In genomic region chr5:16229384-16229783, GRCm38 (mm10) we compare ENCODE assay signal across 15 mouse cellular contexts.
A peak's percentile ranks its signal among the peaks of the same experiment; 100 is the strongest.
DNase-seq lines count a peak whose midpoint lies in the region; ATAC-seq and TF ChIP-seq lines count a peak whose summit lies in the region.
"Had no signal": no experiment of that assay in that cellular context is flagged by ENCODE, and none has a peak within 500 bp of the region (broad histone marks: within the 10 kb centered on the region; RNA-seq: fewer than 3 reads in every experiment).

No protein-coding gene starts in this region.

- no peak overlapping the region for H3K4me3 ChIP-seq in lung, embryonic 14.5 days (ENCODE audit: low read depth, low read length)
- H3K4me3 ChIP-seq in lung, adult 2 months (replicated peaks; ENCODE audit: extremely low read depth, low read depth, low read length): no peak overlapping the region
- H3K4me3 ChIP-seq: left cerebral cortex, adult 2 months had no signal

- ATAC-seq in lung, embryonic 14.5 days (ENCODE audit: insufficient read depth): peak; percentile 91
- ATAC-seq: midbrain, embryonic 16.5 days had no signal

- 43% methylated on average over 3 of the region's 3 CpGs for WGBS in lung, embryonic 14.5 days
- 65% methylated on average over 3 of the region's 3 CpGs for WGBS in lung, adult 2 months

- intact Hi-C loops in heart, postnatal 10 days (cut with DNase I): no loop called here

- no peak overlapping the region for H3K27ac ChIP-seq in lung, embryonic 14.5 days (ENCODE audit: low read depth)
- H3K27ac ChIP-seq: left cerebral cortex, adult 2 months; macrophage had no signal

- DNase-seq in gastrocnemius, adult 18-20 months (ENCODE audit: low spot score): peak; percentile 26
- no peak for DNase-seq in gastrocnemius, postnatal 4 days (ENCODE audit: low spot score in 2 of 2)
- peak; percentile 77 for DNase-seq in lung, embryonic 14.5 days
- DNase-seq in lung, adult 2 months: no peak
- peak; percentile 15 to 16 for DNase-seq in heart, postnatal 10 days
- DNase-seq in lung, postnatal 36 days: peak; percentile 44
- no peak for DNase-seq in ovary, adult 18-20 months (ENCODE audit: low spot score)
- DNase-seq: adrenal gland, postnatal 10 days; kidney, adult 9 months; liver; right cerebral cortex, adult 18-20 months had no signal

- no peak overlapping the region for H3K4me2 ChIP-seq in lung, embryonic 14.5 days

- H3K9ac ChIP-seq in lung, embryonic 14.5 days: no peak overlapping the region

- H3K27me3 ChIP-seq in lung, embryonic 14.5 days (ENCODE audit: insufficient read depth, low read length): no peaks in the 10 kb centered on the region

- no peaks in the 10 kb centered on the region for H3K9me3 ChIP-seq in lung, embryonic 14.5 days (ENCODE audit: low read depth, low read length)
- H3K9me3 ChIP-seq: G1E had no signal

- TF ChIP-seq CTCF in lung, embryonic 14.5 days (IDR thresholded peaks at IDR 0.05; ENCODE audit: low read depth): no peak
- no peak for TF ChIP-seq CTCF in lung, adult 2 months (IDR thresholded peaks at IDR 0.05; ENCODE audit: insufficient read depth, low read length)

- no peak for TF ChIP-seq POLR2A in lung, adult 2 months (IDR thresholded peaks at IDR 0.05; ENCODE audit: borderline replicate concordance, extremely low read depth, low read depth, low read length)

- H3K4me1 ChIP-seq in lung, embryonic 14.5 days (ENCODE audit: insufficient read depth): no peaks in the 10 kb centered on the region
- no peaks in the 10 kb centered on the region for H3K4me1 ChIP-seq in lung, adult 2 months (ENCODE audit: control insufficient read depth, insufficient read depth, low read length)

- no peaks in the 10 kb centered on the region for H3K36me3 ChIP-seq in lung, embryonic 14.5 days (ENCODE audit: insufficient read depth)
- H3K36me3 ChIP-seq: G1E had no signal

Comparison
In these comparisons a context has a peak if more than half of its experiments do, and no peak if none do; other contexts are left out.
1. DNase-seq: peak in gastrocnemius, adult 18-20 months (single experiment), lung, embryonic 14.5 days (single experiment), heart, postnatal 10 days (2 of 2) and lung, postnatal 36 days (single experiment); none in gastrocnemius, postnatal 4 days (0 of 2), lung, adult 2 months (single experiment) and ovary, adult 18-20 months (single experiment).